Mouse (Mus musculus) kidney, adult 2 months (tissue): ENCODE data around the gene Slc48a1. TPM values are rescaled to one million over a fixed set of nuclear protein-coding genes. Genes with fewer than 3 reads are reported as not detected.

Experiments
- DNase-seq: peaks from one replicate; pipeline ENCODE4 v3.0.0; 2021
- H3K27ac ChIP-seq: fragments of 200-500 bp; 2 replicates; pipeline ENCODE4 v1.5.1; 2012; ENCODE audit warnings: low read depth, low read length, control low read depth, inconsistent platforms; ENCODE audit not compliant: insufficient read depth
- H3K27me3 ChIP-seq: fragments of 200-500 bp; replicated peaks from 2 replicates; pipeline ENCODE4 v1.6.1; 2012; ENCODE audit warnings: mild to moderate bottlenecking, moderate library complexity, low read length, inconsistent platforms; ENCODE audit not compliant: control insufficient read depth, insufficient read depth
- H3K36me3 ChIP-seq: fragments of 200-500 bp; 2 replicates; pipeline ENCODE4 v1.6.1; 2012; ENCODE audit warnings: mild to moderate bottlenecking, moderate library complexity, low read length, inconsistent platforms; ENCODE audit not compliant: control insufficient read depth, insufficient read depth
- H3K4me1 ChIP-seq: fragments of 200-500 bp; 2 replicates; pipeline ENCODE4 v1.6.1; 2011; ENCODE audit warnings: low read length; ENCODE audit not compliant: control insufficient read depth, insufficient read depth
- H3K4me3 ChIP-seq: fragments of 200-500 bp; 2 replicates; pipeline ENCODE4 v1.5.1; 2011; ENCODE audit warnings: mild to moderate bottlenecking, low read depth, low read length, control low read depth; ENCODE audit not compliant: insufficient read depth
- CTCF ChIP-seq: fragments of 200-500 bp; conservative IDR thresholded peaks from 2 replicates; pipeline ENCODE4 v1.5.1; 2011; ENCODE audit warnings: low read depth, mild to moderate bottlenecking, control low read depth, low read length, moderate library complexity, mixed read lengths; ENCODE audit not compliant: insufficient read depth, insufficient read length
- POLR2A ChIP-seq: fragments of 200-500 bp; IDR thresholded peaks from one replicate; pipeline ENCODE4 v1.6.1; 2011; ENCODE audit warnings: low read depth, low read length, control low read depth
- WGBS: fragments of 180-500 bp; shearing (Covaris S2); methylation state at CpG from one replicate; pipeline ENCODE4 v1.1.7; 2018; 5-methylcytosine and 5-hydroxymethylcytosine counted together
- polyA plus RNA-seq: library from polyadenylated mRNA; depleted of rRNA; stranded (reverse); fragments of >200 nt; gene quantifications from 2 replicates; pipeline ENCODE4 v1.2.3, GENCODE M21; 2012; rRNA removed

Slc48a1 gene
- polyA plus RNA-seq: 182 and 203 TPM in 2 replicates

DNA sequence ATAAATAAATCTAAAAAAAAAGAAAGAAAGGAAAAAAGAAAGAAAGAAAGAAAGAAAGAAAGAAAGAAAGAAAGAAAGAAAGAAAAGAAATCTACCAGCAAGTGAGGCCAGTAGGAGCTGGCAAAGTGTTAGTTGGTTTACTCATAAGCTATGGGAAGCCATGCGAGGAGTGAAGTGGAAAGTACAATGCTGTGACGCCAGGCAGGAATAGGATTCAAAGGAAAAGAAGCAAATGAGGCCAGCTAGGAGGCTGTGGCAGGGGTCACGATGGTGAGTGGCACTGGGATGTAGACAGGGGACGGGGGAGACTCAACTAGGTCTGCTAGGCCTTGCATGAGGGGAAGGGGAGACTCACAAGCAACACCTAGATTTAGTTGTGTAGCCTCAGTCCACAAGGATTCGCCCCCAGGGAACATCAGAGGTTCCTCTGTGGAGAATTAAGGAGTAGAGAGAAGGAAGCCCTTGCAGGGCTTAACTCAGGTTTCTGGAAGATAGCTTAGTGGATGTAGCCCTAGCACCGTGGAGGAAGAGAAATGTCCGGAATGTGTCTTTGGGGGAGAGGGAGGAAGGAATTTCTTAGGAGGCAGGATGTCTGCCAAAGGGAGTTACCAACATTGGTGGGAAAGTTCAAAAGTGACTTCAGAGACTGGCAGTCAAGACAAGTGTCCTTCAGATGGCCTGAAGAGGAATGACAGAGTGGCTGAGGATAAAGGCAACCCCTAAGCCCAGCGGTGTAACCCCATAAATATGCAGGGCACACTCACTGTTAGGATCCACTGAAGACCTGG lies at the start of gene Slc48a1:
Slc48a1 (plus strand) TSS at position 210 of the 788 bp plus-strand sequence.
- 29% methylated on average over 8 of the region's 8 CpGs for WGBS
- H3K36me3 ChIP-seq: no peaks in the 10 kb centered on the region
- peak; percentile 85 for DNase-seq

DNA sequence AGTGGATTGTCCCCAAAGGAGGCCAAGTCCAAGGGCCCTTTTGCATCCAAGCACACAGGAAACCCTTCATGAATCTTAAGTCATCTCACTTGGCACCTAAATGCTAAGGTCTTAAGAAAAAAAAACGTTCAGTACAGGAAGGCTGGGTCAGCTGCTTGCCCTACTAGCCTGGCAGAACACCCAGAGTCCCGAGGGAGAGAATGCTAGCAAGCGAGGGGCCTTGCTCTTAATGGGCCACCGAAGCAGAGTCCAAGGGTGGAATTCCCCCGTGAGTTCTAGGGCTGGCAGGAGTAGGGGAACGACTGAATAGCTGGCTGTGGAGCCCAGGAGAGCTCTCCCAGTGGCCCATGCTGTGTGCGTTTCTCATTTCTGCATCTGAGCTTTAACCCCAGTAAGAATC lies 49.5 kb upstream of the Slc48a1 start:
- Histone ChIP-seq H3K27me3 (no peaks in the 10 kb centered on the region), H3K27ac (peak overlapping the region; percentile 48), H3K4me3 (no peak overlapping the region), H3K36me3 (no peaks in the 10 kb centered on the region), H3K4me1 (peaks cover 31% of the 10 kb centered on the region)
- peak; percentile 86 for DNase-seq
- WGBS: 23% methylated on average over 7 of the region's 7 CpGs
- TF ChIP-seq POLR2A (no peak), CTCF (no peak)

More for the DNA sequence above, at the start of gene Slc48a1:
- Histone ChIP-seq H3K27me3 (no peaks in the 10 kb centered on the region), H3K27ac (peak within 1 kb of the TSS; percentile 99), H3K4me1 (peaks cover 54% of the 10 kb centered on the region), H3K4me3 (no peak within 1 kb of the TSS)
- TF ChIP-seq POLR2A (no peak), CTCF (no peak)

DNA sequence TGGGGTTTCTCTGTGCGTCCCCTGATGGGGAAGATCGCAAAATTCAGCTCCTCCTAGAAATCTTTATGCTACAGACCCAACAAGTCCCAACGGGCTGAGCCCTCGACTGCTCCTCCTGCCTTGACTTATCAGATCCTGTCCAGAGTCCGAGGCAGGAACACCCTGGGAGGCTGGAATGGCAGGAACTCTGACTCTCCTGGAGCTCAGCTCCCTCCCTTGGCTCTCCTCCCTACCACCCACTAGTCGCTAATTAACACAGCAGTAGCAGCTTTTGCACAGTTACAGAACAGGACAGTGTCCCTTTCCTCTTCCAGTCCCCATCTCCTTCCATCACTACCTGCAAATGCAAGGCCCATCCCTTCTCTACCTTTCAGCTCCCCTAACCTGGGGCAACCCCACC lies 48.0 kb upstream of the Slc48a1 start:
- peaks cover 31% of the 10 kb centered on the region for H3K4me1 ChIP-seq
- WGBS: 41% methylated on average over 6 of the region's 6 CpGs
- H3K4me3 ChIP-seq: no peak overlapping the region
- no peaks in the 10 kb centered on the region for H3K27me3 ChIP-seq
- H3K36me3 ChIP-seq: no peaks in the 10 kb centered on the region
- peak overlapping the region; percentile 26; the same call in 1 of the 2 replicates for H3K27ac ChIP-seq
- peak; percentile 86 for DNase-seq
- no peak for TF ChIP-seq POLR2A
- no peak for TF ChIP-seq CTCF

DNA sequence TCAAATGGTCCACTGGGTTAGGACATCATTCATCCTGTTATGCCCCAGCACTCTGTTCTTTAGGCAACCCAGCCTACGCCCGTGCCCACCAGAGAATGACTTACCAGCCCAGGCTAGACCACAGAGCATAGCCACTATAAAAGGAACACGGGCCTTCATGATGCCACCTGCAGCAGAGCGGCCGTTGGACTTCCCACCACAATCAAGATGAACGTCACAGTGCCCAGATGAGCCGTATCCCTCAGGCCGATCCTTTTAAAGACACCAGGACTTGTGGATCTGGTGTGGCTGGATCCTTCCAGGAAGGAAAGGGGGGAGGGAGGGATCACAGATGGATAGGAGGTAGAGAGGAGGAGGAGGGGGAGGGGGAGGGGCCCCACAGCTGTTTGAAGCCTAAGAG lies 47.2 kb upstream of the Slc48a1 start, which contains the start of gene Endou:
Endou (minus strand) TSS at position 229 of the 400 bp plus-strand sequence.
- H3K27me3 ChIP-seq: no peaks in the 10 kb centered on the region
- peaks cover 31% of the 10 kb centered on the region for H3K4me1 ChIP-seq
- H3K36me3 ChIP-seq: no peaks in the 10 kb centered on the region
- no peak within 1 kb of the TSS for H3K4me3 ChIP-seq
- DNase-seq: no peak
- H3K27ac ChIP-seq: peak within 1 kb of the TSS; percentile 26; the same call in 1 of the 2 replicates
- WGBS: 89% methylated on average over 8 of the region's 8 CpGs
- no peak for TF ChIP-seq POLR2A
- TF ChIP-seq CTCF: no peak

DNA sequence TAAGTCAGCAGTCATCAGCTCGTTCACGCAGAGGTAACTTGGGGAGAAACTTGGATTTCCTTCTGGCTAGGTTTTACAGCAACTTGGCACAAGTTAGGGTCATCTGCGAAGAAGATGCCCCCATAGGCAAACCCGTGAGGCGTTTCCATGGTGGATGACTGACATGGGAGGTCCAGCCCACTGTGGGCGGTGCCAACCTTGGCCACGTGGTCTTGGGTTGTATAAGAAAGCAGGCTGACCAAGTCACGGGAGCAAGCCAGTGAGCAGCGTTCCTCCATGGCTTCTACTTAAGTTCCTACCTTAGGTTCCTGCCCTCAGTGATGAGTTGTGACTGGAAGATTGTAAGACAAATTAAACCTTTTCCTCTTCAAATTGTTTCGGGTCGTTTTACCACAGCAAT lies 46.3 kb upstream of the Slc48a1 start:
- Histone ChIP-seq H3K36me3 (no peaks in the 10 kb centered on the region), H3K4me1 (peaks cover 31% of the 10 kb centered on the region), H3K27ac (no peak overlapping the region), H3K27me3 (no peaks in the 10 kb centered on the region), H3K4me3 (no peak overlapping the region)
- TF ChIP-seq POLR2A (no peak), CTCF (no peak)
- DNase-seq: no peak
- WGBS: 90% methylated on average over 11 of the region's 11 CpGs

DNA sequence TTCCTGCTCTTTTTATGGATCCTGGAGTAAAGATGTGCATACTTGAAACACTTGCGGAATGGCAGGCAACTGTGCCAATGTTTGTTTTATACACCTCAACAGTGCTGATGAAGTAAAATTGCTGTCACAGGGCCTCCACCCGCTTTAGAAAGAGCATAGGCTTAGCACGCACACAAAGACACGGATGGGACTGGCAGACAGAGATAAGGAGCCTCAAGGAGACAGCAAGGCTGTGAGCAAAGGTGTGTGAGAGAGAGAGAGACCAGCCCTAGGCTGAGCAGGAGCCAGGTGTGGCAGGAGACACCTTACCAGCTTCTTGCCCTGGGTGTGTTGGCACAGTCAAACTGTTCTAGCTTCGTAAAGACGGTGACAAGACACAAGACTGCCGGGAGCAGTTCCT lies 39.4 kb upstream of the Slc48a1 start:
- H3K27ac ChIP-seq: no peak overlapping the region
- no peak for DNase-seq
- TF ChIP-seq CTCF (no peak), POLR2A (no peak)
- H3K4me1 ChIP-seq: peaks cover 15% of the 10 kb centered on the region
- no peaks in the 10 kb centered on the region for H3K27me3 ChIP-seq
- H3K36me3 ChIP-seq: no peaks in the 10 kb centered on the region
- WGBS: 91% methylated on average over 7 of the region's 7 CpGs
- H3K4me3 ChIP-seq: no peak overlapping the region

DNA sequence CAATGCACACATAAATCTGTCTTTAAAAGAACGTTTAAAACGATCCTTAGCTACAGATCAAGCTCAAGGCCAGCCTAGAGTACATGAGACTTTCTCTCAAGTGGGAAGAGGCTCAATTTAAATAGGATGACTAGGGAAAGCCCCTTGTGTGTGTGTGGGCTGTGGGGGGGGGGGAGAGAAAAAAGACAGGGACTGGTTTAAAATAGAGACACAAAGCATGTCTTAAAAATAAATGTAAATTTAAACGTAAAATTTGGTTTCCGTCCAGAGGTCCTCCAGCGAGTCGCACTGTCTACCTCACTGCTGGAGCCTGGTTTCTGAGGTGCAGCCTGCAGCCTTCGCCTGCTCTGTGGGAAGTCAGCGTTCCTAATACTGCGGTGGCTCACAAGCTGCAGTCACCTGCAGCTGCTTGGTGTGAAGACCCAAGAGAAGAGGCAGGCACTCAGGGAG lies 38.0 kb upstream of the Slc48a1 start:
- H3K27ac ChIP-seq: no peak overlapping the region
- peaks cover 2% of the 10 kb centered on the region; the same call in 1 of the 2 replicates for H3K36me3 ChIP-seq
- no peaks in the 10 kb centered on the region for H3K27me3 ChIP-seq
- TF ChIP-seq POLR2A (no peak), CTCF (no peak)
- WGBS: 68% methylated on average over 9 of the region's 9 CpGs
- H3K4me3 ChIP-seq: no peak overlapping the region
- DNase-seq: no peak
- peaks cover 20% of the 10 kb centered on the region for H3K4me1 ChIP-seq
